Mouse (Mus musculus) retina, embryonic 14.5 days (tissue): ENCODE measurements around the gene Camk2g.

Experiments
- DNase-seq: peaks from one replicate; pipeline ENCODE4 v3.0.0-alpha.2; 2015; ENCODE audit warnings: low spot score

Gene Camk2g

DNA sequence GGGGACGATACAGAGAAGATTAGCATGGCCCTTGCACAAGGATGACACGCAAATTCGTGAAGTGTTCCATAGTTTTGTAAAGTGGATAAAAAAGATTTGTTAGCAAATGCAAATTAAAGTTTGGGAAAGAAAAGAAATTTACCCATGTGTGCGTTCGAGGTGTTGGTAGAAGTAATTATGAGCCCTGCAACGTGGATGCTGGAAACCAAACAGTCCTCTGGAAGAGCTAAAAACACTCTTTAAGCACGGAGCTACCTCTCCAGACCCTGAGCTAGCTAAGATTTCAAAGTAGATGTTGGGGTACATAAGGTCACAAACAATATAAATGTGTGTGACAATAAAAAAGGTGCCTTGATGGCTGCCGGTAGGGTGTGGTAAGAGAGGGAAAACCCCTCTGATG, 92.3 kb downstream of the Camk2g start:
- no peak for DNase-seq

DNA sequence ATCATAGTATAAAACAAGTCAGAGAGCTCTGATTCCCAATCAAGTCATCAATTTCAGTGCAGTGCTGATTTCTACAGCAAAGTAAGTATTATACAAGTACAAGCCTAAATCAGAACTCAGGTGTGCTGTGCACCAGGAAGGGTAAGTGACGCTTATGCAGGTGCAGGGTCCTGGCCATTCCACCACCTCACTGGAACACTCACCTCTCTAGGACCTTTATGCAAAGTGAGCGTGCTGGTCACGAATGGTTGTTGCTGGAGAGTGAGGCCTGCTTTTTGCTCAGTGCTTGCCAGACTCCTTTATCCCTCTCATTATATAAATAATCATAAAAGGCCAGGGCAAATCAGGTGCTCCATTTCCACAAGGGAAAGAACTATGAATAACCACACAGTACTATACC, 93.5 kb downstream of the Camk2g start:
- no peak for DNase-seq

DNA sequence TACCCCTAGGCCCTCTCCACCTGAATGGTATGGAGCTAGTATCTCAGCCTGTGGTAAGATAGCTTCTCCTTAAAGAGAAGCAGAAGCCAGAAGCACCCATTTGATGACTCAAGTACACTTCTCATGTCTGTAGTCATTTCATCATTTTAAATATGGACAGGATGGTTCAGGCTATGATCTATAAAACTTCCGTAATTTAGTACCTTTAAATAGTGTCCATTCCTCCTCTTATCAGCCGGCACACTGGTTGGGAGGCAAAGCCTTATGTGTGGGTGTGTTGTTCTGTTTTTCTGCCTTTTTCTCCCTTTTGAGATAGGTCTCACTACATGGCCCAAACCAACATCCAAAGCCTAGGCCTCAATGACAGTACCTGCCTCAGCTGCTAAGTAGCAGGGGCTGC, 95.4 kb downstream of the Camk2g start:
- no peak for DNase-seq

DNA sequence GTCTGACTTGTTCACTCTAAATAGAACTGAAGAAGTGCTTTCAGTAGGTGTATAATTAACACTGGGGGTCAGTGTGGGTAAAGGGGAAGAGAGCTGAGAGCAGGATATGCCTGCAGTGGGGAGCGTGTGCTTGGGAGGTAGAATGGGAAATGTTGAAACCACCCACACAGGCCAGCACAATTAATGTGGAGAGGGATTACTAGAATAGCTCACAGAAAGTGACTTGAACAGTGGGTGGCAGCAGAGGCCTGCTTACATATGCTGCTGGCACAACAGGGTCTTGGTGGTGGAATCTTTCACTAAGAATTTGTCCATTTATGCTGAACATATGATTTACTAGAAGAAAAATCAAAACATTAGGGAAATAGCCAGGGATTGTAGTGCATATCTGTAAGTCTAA, 96.9 kb downstream of the Camk2g start:
- peak; percentile 72 for DNase-seq

DNA sequence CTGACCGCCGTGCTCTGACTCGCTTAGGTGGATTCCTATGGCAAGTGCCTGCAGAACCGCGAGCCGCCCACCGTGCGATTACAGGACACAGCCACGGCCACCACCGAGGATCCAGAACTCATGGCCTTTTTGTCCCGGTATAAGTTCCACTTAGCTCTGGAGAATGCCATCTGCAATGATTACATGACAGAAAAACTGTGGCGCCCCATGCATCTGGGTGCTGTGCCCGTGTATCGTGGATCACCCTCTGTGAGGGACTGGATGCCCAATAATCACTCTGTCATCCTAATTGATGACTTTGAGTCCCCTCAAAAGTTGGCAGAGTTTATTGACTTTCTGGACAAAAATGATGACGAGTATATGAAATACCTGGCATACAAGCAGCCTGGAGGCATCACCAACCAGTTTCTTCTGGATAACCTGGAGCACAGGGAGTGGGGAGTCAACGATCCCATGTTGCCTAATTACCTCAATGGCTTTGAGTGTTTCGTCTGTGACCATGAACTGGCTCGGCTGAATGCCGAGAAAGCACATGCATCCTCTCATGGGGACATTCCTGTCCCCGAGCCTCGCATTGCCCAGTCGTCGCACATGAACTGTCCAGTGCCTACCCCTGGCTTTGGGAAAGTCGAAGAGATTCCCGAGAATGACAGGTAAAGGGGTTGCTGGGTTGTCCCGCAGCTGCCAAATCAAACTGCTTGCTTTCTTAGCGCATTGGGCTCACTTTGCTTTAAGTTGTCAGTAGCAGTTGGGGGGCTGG, 97.9 kb downstream of the Camk2g start:
- DNase-seq: no peak

DNA sequence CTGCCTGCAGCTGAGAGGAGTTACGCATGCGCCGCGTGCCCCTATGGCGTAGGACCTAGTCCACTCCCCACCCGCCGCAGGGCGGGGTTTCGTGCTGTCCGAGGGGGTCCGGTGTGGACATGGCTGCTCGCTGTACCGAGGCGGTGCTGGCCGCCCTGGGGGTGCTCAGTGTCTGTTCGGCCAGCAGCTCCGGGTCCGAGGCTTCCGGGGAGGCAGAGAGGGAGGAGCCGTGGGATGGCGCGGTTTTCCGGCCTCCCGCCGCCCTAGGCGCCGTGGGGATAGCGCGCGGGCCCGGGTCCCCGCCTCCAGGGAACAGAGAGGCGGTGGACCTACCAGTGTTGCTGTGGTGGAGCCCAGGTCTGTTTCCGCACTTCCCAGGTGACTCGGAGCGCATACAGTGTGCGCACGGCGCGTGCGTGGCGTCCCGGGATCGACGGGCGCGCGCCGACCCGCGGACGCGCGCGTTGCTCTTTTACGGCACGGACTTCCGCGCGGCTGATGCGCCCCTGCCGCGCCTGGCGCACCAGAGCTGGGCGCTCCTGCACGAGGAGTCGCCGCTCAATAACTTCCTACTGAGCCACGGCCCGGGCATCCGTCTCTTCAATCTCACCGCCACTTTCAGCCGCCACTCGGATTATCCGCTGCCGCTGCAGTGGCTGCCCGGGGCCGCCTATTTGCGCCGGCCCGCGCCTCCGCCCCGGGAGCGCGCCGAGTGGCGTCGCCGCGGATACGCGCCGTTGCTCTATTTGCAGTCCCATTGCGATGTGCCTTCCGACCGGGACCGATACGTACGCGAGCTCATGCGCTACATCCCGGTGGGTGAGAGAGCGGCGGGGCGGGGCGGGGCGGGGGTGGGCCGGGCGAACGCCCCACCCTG, 98.8 kb downstream of the Camk2g start, which contains the start of gene Fut11:
Gene Fut11, plus strand, starts transcription at position 85 of the 877 bp plus-strand sequence.
- DNase-seq: peak; percentile 91

DNA sequence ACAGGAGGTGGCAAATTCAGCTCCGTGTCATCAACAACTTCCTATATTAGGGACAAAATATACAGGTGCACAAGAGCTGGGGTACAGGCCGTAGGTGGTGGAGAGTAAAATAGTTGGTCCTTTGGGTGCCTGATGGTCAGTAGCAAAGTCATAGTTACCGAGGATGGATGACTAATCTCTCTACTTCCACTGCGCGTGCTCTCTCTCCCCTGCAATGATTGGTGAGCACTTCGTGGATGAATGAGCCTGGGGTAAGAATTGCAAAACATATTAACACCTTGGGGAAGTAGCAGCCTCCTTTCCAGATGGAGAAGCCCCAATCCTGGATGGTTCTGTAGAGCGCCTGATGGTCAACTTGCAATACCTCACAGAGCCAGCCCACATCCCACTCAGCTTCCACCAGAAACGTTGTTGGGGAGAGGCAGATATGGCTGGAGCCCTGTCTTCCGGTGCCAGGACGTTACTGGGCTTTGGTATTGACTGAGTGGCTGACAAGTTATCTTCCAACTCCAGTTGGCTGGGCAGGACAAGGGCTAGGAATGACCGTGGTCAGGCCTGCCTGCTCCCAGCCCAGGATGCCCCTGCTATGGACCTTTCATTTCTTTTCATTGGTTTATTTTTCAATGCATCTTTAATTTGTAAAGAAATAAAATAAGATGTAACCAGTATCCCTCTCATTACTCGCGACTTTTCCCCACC, 99.6 kb downstream of the Camk2g start:
- no peak for DNase-seq

DNA sequence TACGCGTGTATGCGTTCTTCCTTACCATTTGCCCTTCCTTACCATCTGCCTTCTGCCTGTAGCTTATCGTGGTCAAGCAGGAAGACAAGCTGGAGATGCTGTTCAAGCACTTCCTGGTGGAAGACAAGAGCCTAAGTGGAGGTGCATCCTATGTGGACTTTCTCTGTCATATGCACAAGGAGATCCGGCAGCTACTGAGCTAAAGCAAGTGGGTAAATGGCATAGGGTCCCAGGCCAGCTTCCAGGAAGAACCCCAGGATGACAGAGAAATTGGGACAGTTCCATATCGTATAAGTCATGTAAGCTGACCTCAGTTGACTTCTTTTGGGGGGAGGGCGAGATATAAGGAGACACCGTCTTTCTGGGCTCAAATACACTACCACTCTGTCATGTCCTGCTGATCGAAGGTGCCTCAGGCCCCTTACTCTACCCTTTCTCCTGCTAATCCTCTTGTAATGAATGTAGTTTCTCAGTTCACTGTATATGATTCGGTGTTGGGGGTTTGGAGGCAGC, 100.2 kb downstream of the Camk2g start:
- DNase-seq: no peak

DNA sequence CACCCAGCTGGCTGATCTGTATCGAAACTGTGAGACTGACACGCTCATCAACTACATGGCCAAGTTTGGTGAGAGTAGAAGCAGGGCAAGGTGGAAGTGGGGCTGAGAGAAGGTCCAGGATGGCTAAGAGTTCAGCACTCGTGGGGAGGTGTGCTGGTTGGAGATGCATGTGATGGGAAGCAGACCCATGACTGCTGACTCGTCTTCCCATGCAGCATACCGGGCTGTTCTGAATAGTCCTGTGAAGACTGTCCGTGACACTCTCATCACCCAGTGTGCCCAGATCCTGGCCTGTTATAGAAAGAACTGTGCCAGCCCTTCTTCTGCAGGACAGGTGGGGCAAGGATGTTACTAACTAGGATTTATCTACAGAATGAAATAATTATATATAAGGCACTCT, 102.1 kb downstream of the Camk2g start:
- DNase-seq: no peak

DNA sequence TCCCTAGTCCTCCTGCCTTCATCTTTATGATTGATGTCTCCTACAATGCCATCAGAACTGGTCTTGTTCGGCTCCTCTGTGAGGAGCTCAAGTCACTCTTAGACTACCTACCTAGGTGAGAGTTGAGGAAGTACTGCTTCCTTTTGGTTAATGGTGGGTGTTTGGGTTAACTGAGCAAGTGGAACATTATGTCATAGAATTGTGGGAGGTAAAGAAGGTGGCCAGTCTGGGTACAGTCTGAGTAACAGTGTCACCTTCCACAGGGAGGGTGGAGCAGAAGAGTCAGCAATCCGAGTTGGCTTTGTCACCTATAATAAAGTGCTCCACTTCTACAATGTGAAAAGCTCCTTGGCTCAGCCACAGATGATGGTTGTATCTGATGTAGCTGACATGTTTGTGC, 104.9 kb downstream of the Camk2g start:
- no peak for DNase-seq

DNA sequence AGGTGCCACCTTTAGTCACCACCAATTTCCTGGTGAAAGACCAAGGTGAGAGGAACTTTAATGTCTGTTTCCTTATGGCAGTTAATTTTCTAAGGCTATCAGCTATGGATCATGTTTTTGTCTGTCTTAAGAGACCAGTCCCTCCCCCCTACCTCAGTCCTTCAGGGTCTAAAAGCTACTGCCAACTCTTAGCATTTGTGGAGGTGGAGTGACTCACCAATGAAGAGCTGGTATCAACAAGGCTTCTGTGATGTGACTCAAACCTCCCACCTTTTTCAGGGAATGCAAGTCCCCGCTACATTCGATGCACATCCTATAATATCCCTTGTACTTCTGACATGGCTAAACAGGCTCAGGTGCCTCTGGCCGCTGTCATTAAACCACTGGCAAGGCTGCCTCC, 107.3 kb downstream of the Camk2g start:
- no peak for DNase-seq
